Comparison of ENCODE assay signal across 8 mouse cellular contexts in the genomic region with DNA sequence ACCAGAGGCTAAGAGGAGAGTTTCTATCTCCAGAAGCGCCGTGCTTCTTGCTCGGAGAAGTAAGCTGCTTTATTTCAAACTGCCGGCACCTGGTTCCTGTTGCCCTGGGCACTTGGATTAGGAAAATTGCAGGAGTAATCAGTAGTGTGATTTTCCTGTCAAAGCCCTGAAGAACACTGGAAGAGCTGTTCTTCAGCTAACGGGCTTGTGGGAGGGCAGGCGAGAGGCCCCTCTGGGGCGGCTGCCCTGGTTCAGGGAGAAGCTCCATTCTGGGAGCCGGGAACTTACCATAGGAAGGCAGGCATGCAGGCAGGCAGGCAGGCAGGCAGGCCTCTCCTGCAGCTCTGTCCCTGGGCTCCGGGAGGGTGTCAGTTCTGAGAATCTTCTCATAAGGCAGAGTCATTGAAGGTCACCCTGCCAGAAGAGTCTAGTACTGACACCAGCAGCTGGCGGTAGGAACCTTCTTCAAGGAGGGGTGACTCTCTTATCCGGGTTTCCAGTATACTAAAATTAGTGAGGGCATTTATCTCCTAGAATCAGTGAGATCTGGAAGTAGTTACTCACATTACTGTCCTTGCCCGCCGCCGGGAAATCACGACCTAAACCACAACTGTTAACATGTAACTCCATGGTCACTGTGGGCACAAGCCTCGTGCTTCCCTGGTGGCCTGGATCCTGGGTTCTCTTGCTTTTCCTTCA. TPM values are rescaled to one million over a fixed set of nuclear protein-coding genes. Genes with fewer than 3 reads are reported as not detected.
DNase-seq lines count a peak whose midpoint lies in the region; ATAC-seq lines count a peak whose summit lies in the region.
"Had no signal": no experiment of that assay in that cellular context is flagged by ENCODE, and none has a peak within 500 bp of the region (broad histone marks: within the 10 kb centered on the region; RNA-seq: fewer than 3 reads in every experiment).

Gene Prss23, minus strand, starts transcription at position 457 of the 699 bp plus-strand sequence.

- no peaks in the 10 kb centered on the region for H3K27me3 ChIP-seq in embryonic facial prominence, embryonic 14.5 days (replicated peaks; ENCODE audit: control insufficient read depth, insufficient read depth, low read length)
- H3K27me3 ChIP-seq in heart, embryonic 10.5 days (ENCODE audit: insufficient read depth, poor library complexity, severe bottlenecking), result no peaks in the 10 kb centered on the region
- peaks cover 5% of the 10 kb centered on the region; the same call in 1 of the 2 replicates for H3K27me3 ChIP-seq in limb, embryonic 13.5 days

- H3K27ac ChIP-seq in embryonic facial prominence, embryonic 14.5 days (replicated peaks; ENCODE audit: low read depth, low read length), result peak within 1 kb of the TSS; percentile 49
- peak within 1 kb of the TSS; percentile 84 for H3K27ac ChIP-seq in heart, embryonic 10.5 days
- H3K27ac ChIP-seq in limb, embryonic 13.5 days, result no peak within 1 kb of the TSS; the same call in 1 of the 2 replicates

- no peaks in the 10 kb centered on the region for H3K9me3 ChIP-seq in embryonic facial prominence, embryonic 14.5 days (ENCODE audit: control insufficient read depth, low read length)
- no peaks in the 10 kb centered on the region for H3K9me3 ChIP-seq in heart, embryonic 10.5 days
- no peaks in the 10 kb centered on the region for H3K9me3 ChIP-seq in limb, embryonic 13.5 days

- peak; percentile 62; the same call in 1 of the 2 replicates for ATAC-seq in embryonic facial prominence, embryonic 14.5 days (ENCODE audit: low read depth)
- no peak for ATAC-seq in limb, embryonic 13.5 days (ENCODE audit: low FRiP score, low read depth)

- peaks cover 22% of the 10 kb centered on the region; the same call in 1 of the 2 replicates for H3K4me1 ChIP-seq in embryonic facial prominence, embryonic 14.5 days (ENCODE audit: control insufficient read depth, insufficient read depth, low read length)
- peaks cover 25% of the 10 kb centered on the region for H3K4me1 ChIP-seq in heart, embryonic 10.5 days
- peaks cover 12% of the 10 kb centered on the region for H3K4me1 ChIP-seq in limb, embryonic 13.5 days

- no peaks in the 10 kb centered on the region for H3K36me3 ChIP-seq in embryonic facial prominence, embryonic 14.5 days (ENCODE audit: control insufficient read depth, insufficient read depth, low read length)
- H3K36me3 ChIP-seq in heart, embryonic 10.5 days, result no peaks in the 10 kb centered on the region
- H3K36me3 ChIP-seq in limb, embryonic 13.5 days, result no peaks in the 10 kb centered on the region

- peak; percentile 22 for DNase-seq in ovary, adult 18-20 months (ENCODE audit: low spot score)
- no peak for DNase-seq in ovary, postnatal 10 days (ENCODE audit: low spot score)
- DNase-seq in embryonic facial prominence, embryonic 14.5 days (ENCODE audit: low spot score), result peak; percentile 59
- peak; percentile 88 for DNase-seq in heart, embryonic 10.5 days (ENCODE audit: low spot score)
- DNase-seq in cerebellum, adult 18-20 months, result no peak
- no peak for DNase-seq in thymus, postnatal 4 days

- H3K4me3 ChIP-seq in embryonic facial prominence, embryonic 14.5 days (ENCODE audit: low read depth, low read length), result no peak within 1 kb of the TSS
- H3K4me3 ChIP-seq in heart, embryonic 10.5 days, result peak within 1 kb of the TSS; percentile 22; the same call in 1 of the 2 replicates
- H3K4me3 ChIP-seq in limb, embryonic 13.5 days, result no peak within 1 kb of the TSS
- H3K4me3 ChIP-seq: erythroblast, embryonic 14.5 days had no signal

- peak within 1 kb of the TSS; percentile 23; the same call in 1 of the 2 replicates for H3K4me2 ChIP-seq in embryonic facial prominence, embryonic 14.5 days (ENCODE audit: low read depth, low read length)
- peak within 1 kb of the TSS; percentile 21 for H3K4me2 ChIP-seq in limb, embryonic 13.5 days (replicated peaks)

- 35% methylated on average over 16 of the region's 16 CpGs for WGBS in embryonic facial prominence, embryonic 14.5 days
- WGBS in heart, embryonic 10.5 days, result 34% methylated on average over 16 of the region's 16 CpGs
- 50% methylated on average over 16 of the region's 16 CpGs for WGBS in limb, embryonic 13.5 days

- H3K9ac ChIP-seq in embryonic facial prominence, embryonic 14.5 days (ENCODE audit: low read depth, low read length), result peak within 1 kb of the TSS; percentile 19; the same call in 1 of the 2 replicates
- H3K9ac ChIP-seq in limb, embryonic 13.5 days, result no peak within 1 kb of the TSS

RNA-seq across cellular contexts. Expression of gene Prss23, which starts in this region (rescaled TPM):
- polyA plus RNA-seq in embryonic facial prominence, embryonic 14.5 days (2014; fragmentation: Nextera tagmentation; extraction: Ambion mirVana), result 78.6 and 82.6 TPM in 2 replicates
- polyA plus RNA-seq in heart, embryonic 10.5 days (2016; fragmentation: Nextera tagmentation; extraction: Ambion mirVana), result 38.6 and 40.7 TPM in 2 replicates
- 46.0 and 55.8 TPM in 2 replicates for polyA plus RNA-seq in limb, embryonic 13.5 days (2015; fragmentation: Nextera tagmentation; extraction: Ambion mirVana)
- polyA plus RNA-seq: erythroblast, embryonic 14.5 days had no signal

Comparison
In these comparisons a context has a peak if more than half of its experiments do, and no peak if none do; other contexts are left out.
1. DNase-seq: peak in ovary, adult 18-20 months (single experiment), embryonic facial prominence, embryonic 14.5 days (single experiment) and heart, embryonic 10.5 days (single experiment); none in ovary, postnatal 10 days (single experiment), cerebellum, adult 18-20 months (0 of 2) and thymus, postnatal 4 days (single experiment).